26 mouse cellular contexts compared by ENCODE assay signal in genomic region chr13:107678860-107679259, GRCm38 (mm10).
DNase-seq lines count a peak whose midpoint lies in the region; ATAC-seq lines count a peak whose summit lies in the region.
"Had no signal": no experiment of that assay in that cellular context is flagged by ENCODE, and none has a peak within 500 bp of the region (broad histone marks: within the 10 kb centered on the region; RNA-seq: fewer than 3 reads in every experiment).

No protein-coding gene starts in this region.

- no peak overlapping the region for H3K4me3 ChIP-seq in limb, embryonic 12.5 days (replicated peaks)
- H3K4me3 ChIP-seq: heart, embryonic 13.5 days; kidney, embryonic 15.5 days; liver, embryonic 15.5 days; lung, embryonic 15.5 days had no signal

- no peak overlapping the region for H3K9ac ChIP-seq in limb, embryonic 12.5 days (replicated peaks)
- H3K9ac ChIP-seq: heart, embryonic 13.5 days; hindbrain, embryonic 14.5 days; kidney, embryonic 15.5 days; liver, embryonic 15.5 days; lung, embryonic 15.5 days had no signal

- no peaks in the 10 kb centered on the region for H3K9me3 ChIP-seq in limb, embryonic 12.5 days
- H3K9me3 ChIP-seq: heart, embryonic 13.5 days; kidney, embryonic 15.5 days; liver, embryonic 15.5 days; lung, embryonic 15.5 days had no signal

- ATAC-seq in limb, embryonic 12.5 days (ENCODE audit: insufficient number of reproducible peaks, insufficient read depth, low FRiP score, low TSS enrichment, low read depth) = peak; percentile 52; the same call in 1 of the 2 replicates
- ATAC-seq in frontal cortex, adult (ENCODE audit: low TSS enrichment) = no peak
- ATAC-seq: forebrain, embryonic 14.5 days had no signal

- peak; percentile 29 for DNase-seq in embryo, embryonic 11 days
- no peak for DNase-seq in embryo, embryonic 10.5 days (ENCODE audit: low spot score)
- DNase-seq in thymus, postnatal 14 days = peak; percentile 10
- no peak for DNase-seq in thymus, postnatal 10 days (ENCODE audit: low spot score in 2 of 2)
- DNase-seq in cerebellum, postnatal 25 days = no peak
- no peak for DNase-seq in lung, adult 18-20 months
- DNase-seq: adrenal gland, adult 2 months; adrenal gland, postnatal 36 days; cerebellum, adult 18-20 months; cerebellum, postnatal 10 days; heart, postnatal 10 days; kidney, adult 18-20 months; kidney, postnatal 25 days; lung, postnatal 36 days; midbrain, embryonic 14.5 days; right cerebral cortex, postnatal 4 days; thymus, adult 18-20 months had no signal

- peaks cover 3% of the 10 kb centered on the region for H3K27me3 ChIP-seq in limb, embryonic 12.5 days
- H3K27me3 ChIP-seq: kidney, embryonic 15.5 days; liver, embryonic 15.5 days; lung, embryonic 15.5 days had no signal

- H3K36me3 ChIP-seq in limb, embryonic 12.5 days = no peaks in the 10 kb centered on the region
- H3K36me3 ChIP-seq: heart, embryonic 13.5 days; kidney, embryonic 15.5 days; liver, embryonic 15.5 days; lung, embryonic 15.5 days had no signal

- peaks cover 15% of the 10 kb centered on the region for H3K4me1 ChIP-seq in limb, embryonic 12.5 days (replicated peaks)
- H3K4me1 ChIP-seq: liver, embryonic 15.5 days had no signal

- H3K27ac ChIP-seq in limb, embryonic 12.5 days = no peak overlapping the region
- H3K27ac ChIP-seq: heart, embryonic 13.5 days; hindbrain, embryonic 14.5 days; kidney, embryonic 15.5 days; liver, embryonic 15.5 days; lung, embryonic 15.5 days; stomach, postnatal 0 days had no signal

- H3K4me2 ChIP-seq in limb, embryonic 12.5 days = no peak overlapping the region
- H3K4me2 ChIP-seq: heart, embryonic 13.5 days; hindbrain, embryonic 14.5 days; kidney, embryonic 15.5 days; liver, embryonic 15.5 days; lung, embryonic 15.5 days had no signal

Comparison
In these comparisons a context has a peak if more than half of its experiments do, and no peak if none do; other contexts are left out.
1. DNase-seq: peak in embryo, embryonic 11 days (single experiment) and thymus, postnatal 14 days (single experiment); none in embryo, embryonic 10.5 days (single experiment), thymus, postnatal 10 days (0 of 2), cerebellum, postnatal 25 days (0 of 2) and lung, adult 18-20 months (0 of 2).